Mouse (Mus musculus): ENCODE measurements around the gene Rgr. TPM values are rescaled to one million over a fixed set of nuclear protein-coding genes. Genes with fewer than 3 reads are reported as not detected.

Rgr gene
- polyA plus RNA-seq, 1 experiment from 2014 or later = not detected

GRCm38 (mm10) chr14:37032481-37033104, 16.2 kb downstream of the Rgr start:
- H3K4me3 ChIP-seq = no peak overlapping the region
- WGBS = 63% methylated on average over 11 of the region's 11 CpGs
- peaks cover 3% of the 10 kb centered on the region; the same call in 1 of the 2 replicates for H3K27me3 ChIP-seq (replicated peaks)
- no peak overlapping the region for H3K9ac ChIP-seq
- no peak overlapping the region for H3K27ac ChIP-seq (replicated peaks)
- no peaks in the 10 kb centered on the region for H3K36me3 ChIP-seq
- ATAC-seq (ENCODE audit: extremely low read depth, insufficient number of reproducible peaks, low FRiP score, low TSS enrichment) = no peak
- no peak overlapping the region for H3K4me2 ChIP-seq
- H3K9me3 ChIP-seq = no peaks in the 10 kb centered on the region
- 0 out of 2 replicates have a peak, but pooled peaks cover 10% of the 10 kb centered on the region for H3K4me1 ChIP-seq

DNA sequence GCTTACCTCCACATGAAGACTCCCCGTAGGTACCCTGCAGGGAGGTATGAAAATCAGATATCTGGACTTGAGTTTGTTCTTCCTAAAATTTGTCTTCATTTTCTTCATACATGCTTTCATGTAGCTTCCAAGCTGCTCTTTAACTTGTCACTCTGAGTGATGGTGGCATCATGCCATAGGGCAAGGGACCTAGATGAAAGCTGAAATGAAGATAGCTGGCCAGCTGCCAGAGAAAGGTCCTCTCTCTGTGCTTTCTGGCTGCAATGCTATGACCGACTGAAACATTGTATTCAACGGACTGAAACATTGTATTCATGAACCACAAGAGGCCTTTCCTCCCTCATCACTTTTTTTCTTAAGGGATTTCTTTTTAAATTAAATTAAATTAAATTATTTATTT, 20.2 kb downstream of the Rgr start:
- no peak for ATAC-seq (ENCODE audit: extremely low read depth, insufficient number of reproducible peaks, low FRiP score, low TSS enrichment)
- H3K36me3 ChIP-seq = no peaks in the 10 kb centered on the region
- H3K27me3 ChIP-seq (replicated peaks) = no peaks in the 10 kb centered on the region; the same call in 1 of the 2 replicates
- WGBS = 80% methylated on average over 3 of the region's 3 CpGs
- no peaks in the 10 kb centered on the region for H3K9me3 ChIP-seq
- no peak overlapping the region for H3K4me2 ChIP-seq
- H3K27ac ChIP-seq (replicated peaks) = no peak overlapping the region
- no peak overlapping the region for H3K9ac ChIP-seq
- no peak overlapping the region for H3K4me3 ChIP-seq
- H3K4me1 ChIP-seq = 0 out of 2 replicates have a peak, but pooled peaks cover 10% of the 10 kb centered on the region

GRCm38 (mm10) chr14:37027951-37028350, 20.8 kb downstream of the Rgr start:
- Histone ChIP-seq H3K4me3 (no peak overlapping the region), H3K4me1 (0 out of 2 replicates have a peak, but pooled peaks cover 10% of the 10 kb centered on the region), H3K4me2 (no peak overlapping the region), H3K36me3 (no peaks in the 10 kb centered on the region), H3K27ac (replicated peaks) (no peak overlapping the region), H3K9ac (no peak overlapping the region), H3K9me3 (no peaks in the 10 kb centered on the region), H3K27me3 (replicated peaks) (no peaks in the 10 kb centered on the region; the same call in 1 of the 2 replicates)
- ATAC-seq (ENCODE audit: extremely low read depth, insufficient number of reproducible peaks, low FRiP score, low TSS enrichment) = no peak
- 89% methylated on average over 3 of the region's 3 CpGs for WGBS

DNA sequence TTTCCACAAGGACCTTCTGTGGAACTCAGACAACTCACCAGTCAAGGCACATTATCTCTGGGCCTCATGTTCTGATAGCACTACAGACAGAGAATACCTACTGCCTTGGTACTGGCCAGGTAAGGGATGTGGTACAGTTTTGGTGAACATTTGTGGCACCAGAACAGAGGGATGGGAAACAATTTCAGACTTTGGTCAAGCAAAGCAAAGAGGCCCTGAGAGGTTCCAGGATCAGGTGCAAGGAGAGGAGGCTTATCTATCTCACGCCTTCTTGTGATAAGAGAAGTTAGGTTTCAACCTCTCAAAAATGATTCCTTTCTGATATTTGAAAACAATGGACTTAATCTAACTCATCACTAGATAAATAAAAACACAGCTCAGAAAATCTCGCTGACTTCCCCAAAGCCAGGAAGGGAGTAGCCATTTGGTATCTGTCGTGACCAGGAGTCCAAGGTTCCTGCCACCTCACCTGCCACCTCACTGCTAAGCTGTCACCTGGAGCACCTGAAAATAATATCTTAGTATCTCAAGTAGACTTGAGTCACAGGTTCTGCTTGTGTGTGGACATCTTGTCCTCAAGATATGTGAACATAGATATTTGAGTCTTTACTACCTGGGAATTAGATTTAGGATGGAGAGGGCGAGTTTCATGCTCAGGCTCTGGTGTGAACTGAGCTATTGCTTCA, 21.4 kb downstream of the Rgr start:
- WGBS = 61% methylated on average over 4 of the region's 4 CpGs

GRCm38 (mm10) chr14:37015894-37016293, 32.9 kb downstream of the Rgr start:
- no peak for ATAC-seq (ENCODE audit: extremely low read depth, insufficient number of reproducible peaks, low FRiP score, low TSS enrichment)
- 23% methylated on average over 5 of the region's 5 CpGs for WGBS
- H3K9ac ChIP-seq = no peak overlapping the region
- no peak overlapping the region for H3K4me3 ChIP-seq
- no peaks in the 10 kb centered on the region for H3K27me3 ChIP-seq (replicated peaks)
- no peak overlapping the region for H3K4me2 ChIP-seq
- no peak overlapping the region for H3K27ac ChIP-seq (replicated peaks)
- H3K9me3 ChIP-seq = no peaks in the 10 kb centered on the region; the same call in 1 of the 2 replicates
- no peaks in the 10 kb centered on the region for H3K36me3 ChIP-seq
- no peaks in the 10 kb centered on the region for H3K4me1 ChIP-seq

More for the DNA sequence above, 21.4 kb downstream of the Rgr start:
- Histone ChIP-seq H3K9me3 (no peaks in the 10 kb centered on the region), H3K4me2 (no peak overlapping the region), H3K4me3 (no peak overlapping the region), H3K4me1 (0 out of 2 replicates have a peak, but pooled peaks cover 4% of the 10 kb centered on the region), H3K36me3 (no peaks in the 10 kb centered on the region), H3K27ac (replicated peaks) (no peak overlapping the region), H3K27me3 (replicated peaks) (no peaks in the 10 kb centered on the region; the same call in 1 of the 2 replicates), H3K9ac (no peak overlapping the region)
- ATAC-seq (ENCODE audit: extremely low read depth, insufficient number of reproducible peaks, low FRiP score, low TSS enrichment) = no peak

DNA sequence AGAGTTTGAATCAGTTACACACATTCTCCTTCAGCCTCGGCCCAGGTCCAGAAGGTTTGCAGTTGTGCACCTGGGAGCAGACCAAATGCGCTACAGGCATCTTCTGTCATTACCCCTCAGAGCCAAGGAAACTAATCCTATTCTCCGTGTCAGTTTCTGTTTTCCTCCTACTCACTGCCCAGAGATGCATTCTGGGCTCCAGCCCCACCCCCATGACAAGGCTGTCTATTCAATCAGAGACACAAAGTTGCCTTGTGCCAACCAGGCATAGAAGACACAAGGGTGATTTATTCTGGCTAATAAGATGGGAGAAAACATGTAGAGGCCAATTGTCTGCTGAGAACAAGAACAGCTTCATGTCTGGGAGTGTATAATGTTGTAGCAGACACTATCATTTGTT, 35.1 kb downstream of the Rgr start:
- Histone ChIP-seq H3K4me2 (no peak overlapping the region), H3K4me3 (no peak overlapping the region), H3K27ac (replicated peaks) (no peak overlapping the region), H3K9me3 (no peaks in the 10 kb centered on the region; the same call in 1 of the 2 replicates), H3K9ac (no peak overlapping the region), H3K36me3 (no peaks in the 10 kb centered on the region), H3K4me1 (no peaks in the 10 kb centered on the region), H3K27me3 (replicated peaks) (no peaks in the 10 kb centered on the region)
- 49% methylated on average over 3 of the region's 3 CpGs for whole genome bisulfite sequencing
- ATAC-seq (ENCODE audit: extremely low read depth, insufficient number of reproducible peaks, low FRiP score, low TSS enrichment) = no peak

GRCm38 (mm10) chr14:37009686-37010085, 39.1 kb downstream of the Rgr start:
- WGBS = 62% methylated on average over 2 of the region's 2 CpGs
- no peaks in the 10 kb centered on the region for H3K9me3 ChIP-seq
- H3K36me3 ChIP-seq = no peaks in the 10 kb centered on the region
- no peak overlapping the region for H3K27ac ChIP-seq (replicated peaks)
- H3K9ac ChIP-seq = no peak overlapping the region
- no peak for ATAC-seq (ENCODE audit: extremely low read depth, insufficient number of reproducible peaks, low FRiP score, low TSS enrichment)
- no peaks in the 10 kb centered on the region for H3K4me1 ChIP-seq
- H3K4me3 ChIP-seq = no peak overlapping the region
- H3K27me3 ChIP-seq (replicated peaks) = no peaks in the 10 kb centered on the region
- no peak overlapping the region for H3K4me2 ChIP-seq

- ATAC-seq (ENCODE audit: extremely low read depth, insufficient number of reproducible peaks, low FRiP score, low TSS enrichment) = no peak
- no peak overlapping the region for H3K4me2 ChIP-seq
- 68% methylated on average over 8 of the region's 8 CpGs for WGBS
- no peak overlapping the region for H3K4me3 ChIP-seq
- H3K27ac ChIP-seq (replicated peaks) = no peak overlapping the region
- H3K9me3 ChIP-seq = no peaks in the 10 kb centered on the region
- H3K9ac ChIP-seq = no peak overlapping the region
- H3K27me3 ChIP-seq (replicated peaks) = no peaks in the 10 kb centered on the region
- H3K36me3 ChIP-seq = no peaks in the 10 kb centered on the region
- no peaks in the 10 kb centered on the region for H3K4me1 ChIP-seq
Observed at GRCm38 (mm10) chr14:37006489-37006888, 42.3 kb downstream of the Rgr start.

DNA sequence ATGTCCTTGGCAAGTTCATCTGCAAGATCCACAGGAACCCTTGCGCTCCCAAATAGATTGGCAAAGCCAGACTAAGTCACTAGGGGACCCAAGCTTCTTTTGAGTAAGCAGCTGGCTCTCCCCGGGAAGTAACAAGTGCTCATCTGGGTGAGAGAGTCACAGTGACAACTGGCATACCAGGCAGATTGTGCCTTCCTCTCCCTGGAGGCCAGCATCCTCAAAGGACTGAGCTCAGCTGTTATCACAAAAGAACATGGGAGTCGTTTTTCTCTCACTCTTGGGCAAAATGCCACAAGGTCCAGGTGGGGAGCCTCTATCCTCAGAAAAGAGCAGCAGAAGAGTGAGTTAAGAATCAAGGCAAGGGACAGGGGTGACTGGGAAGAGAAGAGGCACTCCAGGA, 42.9 kb downstream of the Rgr start:
- no peak overlapping the region for H3K27ac ChIP-seq (replicated peaks)
- no peak for ATAC-seq (ENCODE audit: extremely low read depth, insufficient number of reproducible peaks, low FRiP score, low TSS enrichment)
- H3K36me3 ChIP-seq = no peaks in the 10 kb centered on the region
- H3K4me2 ChIP-seq = no peak overlapping the region
- H3K4me1 ChIP-seq = no peaks in the 10 kb centered on the region
- H3K4me3 ChIP-seq = no peak overlapping the region
- H3K9me3 ChIP-seq = no peaks in the 10 kb centered on the region
- H3K9ac ChIP-seq = no peak overlapping the region
- H3K27me3 ChIP-seq (replicated peaks) = no peaks in the 10 kb centered on the region
- WGBS = 15% methylated on average over 3 of the region's 3 CpGs

DNA sequence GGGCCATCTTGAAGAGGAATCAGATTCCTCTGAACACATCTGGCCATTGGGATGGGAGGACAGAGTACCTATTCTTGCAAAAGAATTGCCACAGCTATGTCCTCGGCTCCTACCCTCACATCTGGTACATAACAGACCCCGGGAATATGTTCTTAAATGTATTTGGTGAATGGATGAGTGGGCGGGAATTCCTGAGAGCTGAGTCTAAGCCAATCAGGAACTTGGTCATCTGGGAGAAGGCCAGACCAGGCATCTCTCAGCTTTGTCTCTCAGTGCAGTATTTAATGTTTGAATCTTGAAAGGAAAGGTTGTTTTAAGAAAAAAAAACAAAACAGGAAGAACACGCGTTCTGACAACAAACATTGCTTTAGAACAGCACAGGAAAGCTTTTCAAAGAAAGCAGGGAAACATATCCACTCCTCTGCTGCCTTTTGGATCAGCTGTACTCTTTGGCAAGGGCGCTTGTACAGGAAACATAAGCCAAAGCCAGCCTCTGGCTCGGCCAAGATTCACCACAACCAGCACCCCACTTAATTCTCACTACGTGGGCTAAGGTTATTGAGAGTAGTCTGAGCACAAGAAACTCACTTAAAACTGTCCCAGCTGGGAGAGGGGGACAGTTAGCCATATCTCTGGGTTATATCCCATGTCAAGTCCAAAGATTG, 45.2 kb downstream of the Rgr start:
- H3K4me1 ChIP-seq = no peaks in the 10 kb centered on the region
- H3K4me3 ChIP-seq = no peak overlapping the region
- 71% methylated on average over 8 of the region's 8 CpGs for WGBS
- H3K27ac ChIP-seq (replicated peaks) = no peak overlapping the region
- no peaks in the 10 kb centered on the region for H3K27me3 ChIP-seq (replicated peaks)
- no peaks in the 10 kb centered on the region for H3K9me3 ChIP-seq
- H3K4me2 ChIP-seq = no peak overlapping the region
- H3K9ac ChIP-seq = no peak overlapping the region
- ATAC-seq (ENCODE audit: extremely low read depth, insufficient number of reproducible peaks, low FRiP score, low TSS enrichment) = no peak
- no peaks in the 10 kb centered on the region for H3K36me3 ChIP-seq

GRCm38 (mm10) chr14:37002852-37003251, 45.9 kb downstream of the Rgr start:
- Histone ChIP-seq H3K9me3 (no peaks in the 10 kb centered on the region), H3K4me1 (no peaks in the 10 kb centered on the region), H3K36me3 (no peaks in the 10 kb centered on the region), H3K9ac (no peak overlapping the region), H3K27me3 (replicated peaks) (no peaks in the 10 kb centered on the region), H3K27ac (replicated peaks) (no peak overlapping the region), H3K4me3 (no peak overlapping the region), H3K4me2 (no peak overlapping the region)
- ATAC-seq (ENCODE audit: extremely low read depth, insufficient number of reproducible peaks, low FRiP score, low TSS enrichment) = no peak
- WGBS = 64% methylated on average over 2 of the region's 2 CpGs

Measured in heart, embryonic 13.5 days (tissue).